In genomic region chr8:10598889-10599288, GRCm38 (mm10) we compare ENCODE assay signal across 22 mouse cellular contexts.
"Had no signal": no experiment of that assay in that cellular context is flagged by ENCODE, and none has a peak within 500 bp of the region (broad histone marks: within the 10 kb centered on the region; RNA-seq: fewer than 3 reads in every experiment).

No protein-coding gene starts in this region.

- H3K9me3 ChIP-seq: kidney, embryonic 15.5 days; limb, embryonic 12.5 days; limb, embryonic 15.5 days; liver, embryonic 15.5 days; megakaryocyte, embryonic 14.5 days had no signal

- H3K9ac ChIP-seq: kidney, embryonic 15.5 days; limb, embryonic 12.5 days; limb, embryonic 15.5 days; liver, embryonic 15.5 days; lung, embryonic 14.5 days had no signal

- DNase-seq: kidney, adult 11 months; kidney, adult 8-10 months; kidney, postnatal 10 days; kidney, postnatal 36 days; layer of hippocampus, postnatal 36 days; left cerebral cortex, postnatal 4 days; lung, embryonic 14.5 days; midbrain, embryonic 14.5 days; right cerebral cortex, postnatal 4 days; thymus, adult 2 months; thymus, postnatal 14 days; thymus, postnatal 4 days had no signal

- H3K27ac ChIP-seq: kidney, embryonic 15.5 days; left cerebral cortex, adult 2 months; limb, embryonic 12.5 days; limb, embryonic 15.5 days; liver, embryonic 15.5 days; macrophage; stomach, postnatal 0 days had no signal

- H3K4me3 ChIP-seq: kidney, embryonic 15.5 days; left cerebral cortex, adult 2 months; limb, embryonic 12.5 days; limb, embryonic 15.5 days; liver, embryonic 15.5 days; megakaryocyte, embryonic 14.5 days had no signal

- H3K4me1 ChIP-seq: kidney, embryonic 15.5 days; limb, embryonic 12.5 days; limb, embryonic 15.5 days; liver, embryonic 15.5 days had no signal

- H3K27me3 ChIP-seq: limb, embryonic 12.5 days; limb, embryonic 15.5 days; liver, embryonic 15.5 days had no signal

- H3K36me3 ChIP-seq: kidney, embryonic 15.5 days; limb, embryonic 12.5 days; limb, embryonic 15.5 days; liver, embryonic 15.5 days had no signal

- ATAC-seq: lung, postnatal 0 days had no signal

- H3K4me2 ChIP-seq: kidney, embryonic 15.5 days; limb, embryonic 12.5 days; limb, embryonic 15.5 days; liver, embryonic 15.5 days; lung, embryonic 14.5 days; midbrain, embryonic 11.5 days had no signal
